Mouse (Mus musculus) cerebellum, adult (tissue): ENCODE results near the gene Slc2a13.

Experiments used
- ATAC-seq: cut with Nextera tagmentation; 2 replicates; pipeline ENCODE4 v1.9.2; 2017; ENCODE audit warnings: mild to moderate bottlenecking, moderate library complexity, mixed read lengths; ENCODE audit not compliant: insufficient number of reproducible peaks, low FRiP score, low TSS enrichment

The Slc2a13 gene

GRCm38 (mm10) chr15:91573111-91573538 is at the start of gene Slc2a13:
TSS of gene Slc2a13 (minus strand) at chr15:91573261.
- ATAC-seq, result peak; percentile 73

GRCm38 (mm10) chr15:91616016-91616415 is 43.0 kb upstream of the Slc2a13 start:
- ATAC-seq, result no peak

DNA sequence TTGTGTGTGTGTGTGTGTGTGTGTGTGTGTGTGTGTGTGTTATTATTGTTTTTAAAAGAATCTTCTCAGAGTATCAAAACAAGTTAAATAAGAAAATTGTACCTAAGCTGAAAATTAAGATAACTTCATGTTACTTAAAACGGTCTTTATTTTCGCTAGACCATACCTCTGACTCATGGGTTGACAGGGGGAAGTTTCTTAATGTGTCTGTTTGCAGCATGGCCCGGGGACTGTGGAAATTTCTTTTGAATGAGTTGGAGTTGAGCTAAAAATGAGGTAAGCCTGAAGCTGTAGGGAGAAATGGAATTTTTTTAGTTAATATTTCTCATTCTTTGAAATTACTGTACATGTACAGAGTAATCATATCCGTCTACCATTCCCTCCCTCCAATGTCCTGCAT is 42.5 kb upstream of the Slc2a13 start:
- ATAC-seq, result no peak

DNA sequence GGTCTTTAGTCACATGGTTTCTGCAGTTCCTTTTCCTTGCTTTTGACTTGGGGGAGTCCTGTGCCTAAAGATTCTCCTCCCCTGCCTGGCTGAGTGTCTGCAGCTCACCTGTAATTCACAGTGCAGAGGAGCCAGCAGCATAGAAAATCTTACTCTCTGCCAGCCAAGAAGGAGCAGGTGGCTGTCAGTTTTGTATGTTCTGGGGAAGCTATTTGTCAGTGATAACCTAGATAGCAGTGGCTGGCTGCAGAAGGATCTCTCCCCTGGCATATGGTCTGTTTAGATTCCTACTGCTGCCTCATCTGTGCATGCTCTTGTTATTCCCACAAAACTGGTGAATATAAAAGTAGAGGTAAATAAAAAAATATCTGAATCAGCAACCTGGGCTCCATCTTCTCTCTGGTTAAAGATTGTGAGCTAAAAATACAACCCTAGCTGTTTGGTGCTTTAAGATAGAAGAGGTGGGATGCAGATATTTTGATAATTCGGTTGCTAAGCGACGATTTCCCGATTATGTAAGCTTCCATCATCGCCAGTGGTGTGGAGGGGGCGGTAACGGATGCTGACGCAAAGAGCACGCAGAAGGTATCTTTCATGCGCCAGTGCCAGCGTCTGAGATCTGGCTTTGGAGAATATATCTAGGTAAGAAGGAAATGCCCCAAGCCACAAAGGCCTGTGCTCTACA is 41.1 kb upstream of the Slc2a13 start:
- peak; percentile 94 for ATAC-seq

DNA sequence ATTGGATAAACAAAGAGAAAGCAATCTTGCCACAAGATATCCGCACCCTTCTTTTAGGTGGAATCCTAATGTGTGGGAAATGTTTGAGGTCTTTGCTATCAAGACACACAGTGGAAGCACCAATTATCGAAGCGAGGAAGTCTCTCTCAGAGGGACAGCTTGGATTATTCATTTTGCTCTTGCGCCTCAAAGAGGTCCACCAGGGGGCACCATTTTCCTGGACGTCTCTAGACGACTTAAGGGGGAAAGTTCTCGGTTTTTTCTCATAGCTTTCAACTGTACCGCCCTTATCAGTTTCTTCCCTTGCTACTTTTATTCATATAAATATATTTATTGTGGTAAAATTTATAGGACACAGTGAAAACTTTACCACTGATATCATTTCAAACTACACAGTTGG is 36.7 kb upstream of the Slc2a13 start:
- no peak for ATAC-seq

GRCm38 (mm10) chr15:91608811-91609210 is 35.8 kb upstream of the Slc2a13 start:
- no peak for ATAC-seq

GRCm38 (mm10) chr15:91601197-91601596 is 28.1 kb upstream of the Slc2a13 start:
- no peak for ATAC-seq

- ATAC-seq, result no peak
Observed at GRCm38 (mm10) chr15:91597290-91597689, 24.2 kb upstream of the Slc2a13 start.

GRCm38 (mm10) chr15:91574492-91574891 is 1.4 kb upstream of the Slc2a13 start:
- no peak for ATAC-seq

GRCm38 (mm10) chr15:91572421-91573069 is 516 bp downstream of the Slc2a13 start:
- peak; percentile 26; the same call in 1 of the 2 replicates for ATAC-seq

DNA sequence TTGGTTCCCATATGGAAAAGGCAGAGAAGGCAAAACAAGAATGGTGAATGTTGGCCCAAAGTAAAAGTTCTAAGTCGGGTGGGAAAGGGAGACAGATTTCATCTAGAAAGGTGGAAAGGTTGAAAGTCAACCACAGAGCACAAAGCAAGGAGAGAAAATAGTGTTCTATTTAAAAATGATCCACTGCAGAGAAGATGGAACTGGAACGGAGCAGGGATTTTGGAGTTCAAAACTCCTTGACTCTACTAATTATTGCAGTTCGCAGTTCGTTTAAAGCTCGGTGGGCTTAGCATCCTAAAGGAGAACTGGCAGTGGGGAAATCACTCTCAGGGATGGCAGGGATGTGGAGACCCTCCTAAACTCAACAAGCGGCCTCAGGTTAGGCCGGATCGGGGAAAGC is 1.1 kb downstream of the Slc2a13 start:
- ATAC-seq, result no peak

DNA sequence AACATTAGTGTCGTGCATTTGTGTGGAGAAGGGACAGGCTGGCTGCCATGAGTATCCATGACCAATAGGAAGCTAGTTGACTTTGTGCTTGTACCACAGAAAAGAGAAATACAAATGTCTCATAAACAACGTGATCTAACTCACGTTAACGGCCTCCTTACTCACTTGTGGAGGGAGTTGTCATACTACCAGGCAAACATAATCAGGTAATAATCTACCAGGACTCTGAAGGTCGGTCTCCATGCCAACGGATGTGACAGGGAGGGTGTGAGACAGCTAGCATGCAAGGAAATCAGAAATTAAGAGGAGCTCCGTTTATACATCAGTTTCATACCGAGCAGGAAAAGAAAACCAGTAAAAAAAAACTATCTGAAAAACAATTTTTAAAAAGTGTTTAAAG is 6.3 kb downstream of the Slc2a13 start:
- ATAC-seq, result no peak

DNA sequence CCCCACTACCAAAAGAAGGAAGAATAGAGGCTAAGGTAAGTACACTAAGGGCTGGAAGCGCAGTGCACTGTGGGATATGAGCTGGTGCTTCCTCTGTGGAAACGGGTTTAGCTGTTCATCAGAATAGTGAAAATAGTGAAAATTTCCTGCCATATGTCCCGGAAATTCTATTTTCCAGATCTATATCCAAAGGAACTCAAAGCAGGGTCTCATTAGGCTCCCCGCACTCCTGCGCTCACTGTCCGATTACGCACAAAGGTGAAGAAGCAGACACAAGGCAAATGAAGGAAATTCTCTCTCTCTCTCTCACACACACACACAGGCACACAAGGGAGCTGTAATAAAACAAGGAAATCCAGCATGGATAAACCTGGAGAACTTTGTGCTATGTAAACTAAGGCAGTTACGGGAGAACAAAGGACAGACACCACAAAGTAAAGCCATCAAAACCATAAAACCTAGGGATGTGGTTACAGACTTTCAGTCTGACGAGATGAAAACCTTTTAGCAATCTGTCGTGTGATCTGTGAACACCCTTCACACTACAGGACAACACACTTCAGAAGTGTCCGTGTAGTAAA is 7.9 kb downstream of the Slc2a13 start:
- ATAC-seq, result no peak

GRCm38 (mm10) chr15:91561728-91562127 is 11.3 kb downstream of the Slc2a13 start:
- no peak for ATAC-seq

GRCm38 (mm10) chr15:91555336-91555736 is 17.7 kb downstream of the Slc2a13 start:
- ATAC-seq, result peak; percentile 78

- no peak for ATAC-seq
Observed at GRCm38 (mm10) chr15:91548586-91549268, 24.3 kb downstream of the Slc2a13 start.

- ATAC-seq, result no peak
Observed at GRCm38 (mm10) chr15:91544586-91544985, 28.5 kb downstream of the Slc2a13 start.

DNA sequence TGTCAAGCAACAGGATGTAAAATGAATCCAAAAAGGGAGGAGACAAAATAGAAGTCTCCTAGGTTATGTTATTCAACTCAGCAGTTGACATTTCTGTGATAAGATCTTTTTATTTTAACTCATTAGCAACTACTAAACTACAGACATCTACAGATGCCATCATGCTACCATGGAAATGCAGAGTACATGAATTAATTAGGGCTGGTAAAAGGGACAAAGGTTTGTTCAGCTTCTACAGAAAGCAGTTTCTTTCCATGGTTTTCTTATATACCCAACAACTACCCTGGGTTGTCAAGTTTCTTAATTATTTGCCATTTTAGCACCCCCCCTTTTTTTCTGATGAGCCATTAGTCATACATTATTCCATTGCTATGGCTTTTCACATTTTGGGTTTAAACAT is 34.6 kb downstream of the Slc2a13 start:
- ATAC-seq, result no peak

GRCm38 (mm10) chr15:91526876-91527275 is 46.2 kb downstream of the Slc2a13 start:
- peak; percentile 46 for ATAC-seq

- ATAC-seq, result no peak
Observed at GRCm38 (mm10) chr15:91526166-91526565, 46.9 kb downstream of the Slc2a13 start.

- ATAC-seq, result no peak
Observed at GRCm38 (mm10) chr15:91524451-91524850, 48.6 kb downstream of the Slc2a13 start.
